Mouse (Mus musculus): ENCODE data around the gene Clasp1. TPM values are rescaled to one million over a fixed set of nuclear protein-coding genes. Genes with fewer than 3 reads are reported as not detected.

The Clasp1 gene
- total and polyA plus RNA-seq, 3 experiments: 32.0 to 53.2 (median 42.2) TPM

DNA sequence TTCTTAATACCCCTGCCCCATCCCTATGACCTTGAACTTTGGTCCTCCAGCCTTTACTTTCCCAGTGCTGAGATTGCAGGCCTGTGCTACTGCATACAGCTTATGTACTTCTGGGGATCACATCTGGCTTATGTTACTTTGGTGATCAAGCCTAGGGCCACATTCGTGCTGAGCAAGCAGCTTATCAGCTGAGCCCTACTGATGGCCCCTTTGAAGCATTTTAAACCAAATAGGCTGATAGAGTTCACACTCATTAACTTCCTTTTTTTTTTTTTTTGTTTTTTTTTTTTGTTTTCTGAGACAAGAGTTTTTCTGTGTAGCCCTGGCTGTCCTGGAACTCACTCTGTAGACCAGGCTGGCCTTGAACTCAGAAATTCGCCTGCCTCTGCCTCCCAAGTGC lies 164.2 kb downstream of the Clasp1 start:
- H3K27ac ChIP-seq (ENCODE audit: insufficient read depth, low read depth): no peak overlapping the region
- in situ Hi-C loops (cut with MboI; ENCODE audit: low pct_ligation_motif_present, low pct_unique_long_range_greater_than_20kb, low sequenced_read_pairs): no loop called here
- H3K4me1 ChIP-seq (ENCODE audit: control insufficient read depth in 1 of 2, insufficient read depth in 2 of 2): 0 out of 4 replicates have a peak, but pooled peaks cover 0 to 4% of the 10 kb centered on the region in 2 experiments
- no peaks in the 10 kb centered on the region for H3K27me3 ChIP-seq (replicated peaks)
- dilution Hi-C loops (cut with MboI; ENCODE audit: extremely low pct_ligation_motif_present, extremely low pct_unique_long_range_greater_than_20kb, low sequenced_read_pairs): no loop called here
- H3K4me3 ChIP-seq (replicated peaks in 1 of 3; ENCODE audit: low read depth in 2 of 3, low read length in 2 of 3, poor library complexity in 1 of 3): no peak overlapping the region
- no peak for TF ChIP-seq MYC (IDR thresholded peaks at IDR 0.05; ENCODE audit: low read depth, low read length)
- no peak for TF ChIP-seq MAZ (IDR thresholded peaks at IDR 0.05; ENCODE audit: low read depth, low read length)
- no peak for TF ChIP-seq SMC3 (IDR thresholded peaks at IDR 0.05; ENCODE audit: low read depth, low read length)
- no peak for TF ChIP-seq ZNF384 (IDR thresholded peaks at IDR 0.05; ENCODE audit: low read depth, low read length)
- no peak for TF ChIP-seq EP300 (IDR thresholded peaks at IDR 0.05; ENCODE audit: low read length)
- TF ChIP-seq JUND (conservative IDR thresholded peaks at IDR 0.05; ENCODE audit: low read depth, low read length): no peak
- TF ChIP-seq MAX (IDR thresholded peaks at IDR 0.05; ENCODE audit: low read length): no peak
- TF ChIP-seq JUN (IDR thresholded peaks at IDR 0.05; ENCODE audit: insufficient read depth, low read depth, low read length): no peak
- no peak for TF ChIP-seq USF1 (IDR thresholded peaks at IDR 0.05; ENCODE audit: low read depth, low read length)
- TF ChIP-seq GABPA (IDR thresholded peaks at IDR 0.05; ENCODE audit: insufficient replicate concordance, low read depth, low read length): no peak
- no peaks in the 10 kb centered on the region for H3K9me3 ChIP-seq (replicated peaks; ENCODE audit: low read length)
- no peaks in the 10 kb centered on the region for H3K79me2 ChIP-seq (replicated peaks; ENCODE audit: control insufficient read depth, extremely low read depth, insufficient read depth, poor library complexity, severe bottlenecking)
- H3K36me3 ChIP-seq (replicated peaks in 1 of 2; ENCODE audit: control insufficient read depth in 1 of 2, insufficient read depth in 1 of 2, low read length in 1 of 2): peaks cover 68 to 91% of the 10 kb centered on the region in 2 experiments
- H3K9ac ChIP-seq (ENCODE audit: insufficient read depth, low read depth): no peak overlapping the region
- DNase-seq (ENCODE audit: extremely low read depth): no peak
- H3K4me2 ChIP-seq (ENCODE audit: insufficient read depth, low read depth, poor library complexity, severe bottlenecking): no peak overlapping the region

DNA sequence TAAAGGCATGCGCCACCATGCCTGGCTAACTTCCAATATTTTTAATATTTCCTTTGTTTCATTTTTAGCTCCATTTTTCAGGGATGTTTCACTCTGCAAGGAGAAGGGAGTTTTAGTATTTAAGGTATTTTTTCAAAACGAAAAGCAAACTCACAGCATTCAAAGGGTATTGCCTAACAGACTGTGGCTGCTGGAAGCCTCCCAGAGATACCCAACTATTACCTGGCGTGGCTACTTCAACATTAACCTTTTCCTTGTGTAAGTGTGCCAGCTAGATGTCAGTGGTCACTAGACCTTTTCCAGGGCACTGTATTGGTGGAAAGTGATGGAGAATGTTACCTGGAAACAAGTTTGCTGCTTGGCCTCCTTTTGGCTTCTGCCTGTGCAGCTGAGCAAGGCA lies 164.6 kb downstream of the Clasp1 start:
- in situ Hi-C loops (cut with MboI; ENCODE audit: low pct_ligation_motif_present, low pct_unique_long_range_greater_than_20kb, low sequenced_read_pairs): no loop called here
- dilution Hi-C loops (cut with MboI; ENCODE audit: extremely low pct_ligation_motif_present, extremely low pct_unique_long_range_greater_than_20kb, low sequenced_read_pairs): no loop called here
- Histone ChIP-seq H3K4me2 (ENCODE audit: insufficient read depth, low read depth, poor library complexity, severe bottlenecking) (no peak overlapping the region), H3K4me3 (replicated peaks in 1 of 3; ENCODE audit: low read depth in 2 of 3, low read length in 2 of 3, poor library complexity in 1 of 3) (no peak overlapping the region), H3K4me1 (ENCODE audit: control insufficient read depth in 1 of 2, insufficient read depth in 2 of 2) (0 out of 4 replicates have a peak, but pooled peaks cover 0 to 5% of the 10 kb centered on the region in 2 experiments), H3K27me3 (replicated peaks) (no peaks in the 10 kb centered on the region), H3K79me2 (replicated peaks; ENCODE audit: control insufficient read depth, extremely low read depth, insufficient read depth, poor library complexity, severe bottlenecking) (no peaks in the 10 kb centered on the region), H3K36me3 (replicated peaks in 1 of 2; ENCODE audit: control insufficient read depth in 1 of 2, insufficient read depth in 1 of 2, low read length in 1 of 2) (peaks cover 68 to 90% of the 10 kb centered on the region in 2 experiments), H3K27ac (ENCODE audit: insufficient read depth, low read depth) (no peak overlapping the region), H3K9me3 (replicated peaks; ENCODE audit: low read length) (no peaks in the 10 kb centered on the region), H3K9ac (ENCODE audit: insufficient read depth, low read depth) (no peak overlapping the region)
- no peak for DNase-seq (ENCODE audit: extremely low read depth)
- TF ChIP-seq ZMIZ1 (IDR thresholded peaks at IDR 0.05; ENCODE audit: low read depth, low read length): no peak
- TF ChIP-seq IRF4 (IDR thresholded peaks at IDR 0.05; ENCODE audit: low read depth, low read length): no peak
- TF ChIP-seq SIN3A (IDR thresholded peaks at IDR 0.05; ENCODE audit: low read length): no peak
- no peak for TF ChIP-seq SMC3 (IDR thresholded peaks at IDR 0.05; ENCODE audit: low read depth, low read length)
- no peak for TF ChIP-seq UBTF (IDR thresholded peaks at IDR 0.05; ENCODE audit: low read depth, low read length)
- no peak for TF ChIP-seq E2F4 (IDR thresholded peaks at IDR 0.05; ENCODE audit: insufficient replicate concordance, low read depth, low read length)
- no peak for TF ChIP-seq CHD1 (IDR thresholded peaks at IDR 0.05; ENCODE audit: low read depth, low read length)
- no peak for TF ChIP-seq RCOR1 (conservative IDR thresholded peaks at IDR 0.05; ENCODE audit: low read depth, low read length)
- no peak for TF ChIP-seq POLR2AphosphoS2 (IDR thresholded peaks at IDR 0.05; ENCODE audit: low read depth, low read length)
- TF ChIP-seq CTCF (conservative IDR thresholded peaks at IDR 0.05 in 1 of 2, IDR thresholded peaks at IDR 0.05 in 1 of 2; ENCODE audit: low read depth in 2 of 2, low read length in 2 of 2): no peak
- TF ChIP-seq MXI1 (IDR thresholded peaks at IDR 0.05; ENCODE audit: low read depth, low read length): no peak
